Mouse (Mus musculus) hindbrain, embryonic 16.5 days (tissue): Measurements from ENCODE around the gene Dock11. TPM values are rescaled to one million over a fixed set of nuclear protein-coding genes. Genes with fewer than 3 reads are reported as not detected.
A peak's percentile ranks its signal among the peaks of the same experiment; 100 is the strongest.

ENCODE experiments used
- ATAC-seq: fragments of 200-750 bp; cut with Nextera tagmentation; 2 replicates; pipeline ENCODE4 v1.8.0; 2017; ENCODE audit warnings: moderate TSS enrichment, moderate library complexity
- H3K27ac ChIP-seq: fragments of 300-500 bp; sonication (generic); 2 replicates; pipeline ENCODE4 v1.5.1; 2014; ENCODE audit warnings: low read depth, mild to moderate bottlenecking, control low read depth, low read length, moderate library complexity
- H3K27me3 ChIP-seq: fragments of 300-500 bp; sonication (generic); replicated peaks from 2 replicates; pipeline ENCODE4 v1.6.1; 2014; ENCODE audit warnings: low read length; ENCODE audit not compliant: control insufficient read depth, insufficient read depth
- H3K36me3 ChIP-seq: fragments of 300-500 bp; sonication (generic); 2 replicates; pipeline ENCODE4 v1.6.1; 2014; ENCODE audit warnings: mild to moderate bottlenecking, low read length, moderate library complexity, mixed read lengths; ENCODE audit not compliant: control insufficient read depth, insufficient read depth
- H3K4me1 ChIP-seq: fragments of 300-500 bp; sonication (generic); 2 replicates; pipeline ENCODE4 v1.6.1; 2014; ENCODE audit warnings: low read depth, low read length; ENCODE audit not compliant: control insufficient read depth, insufficient read depth
- H3K4me2 ChIP-seq: fragments of 300-500 bp; sonication (generic); 2 replicates; pipeline ENCODE4 v1.6.1; 2014; ENCODE audit warnings: mild to moderate bottlenecking, low read length, control low read depth, moderate library complexity
- H3K4me3 ChIP-seq: fragments of 300-500 bp; sonication (generic); 2 replicates; pipeline ENCODE4 v1.5.1; 2014; ENCODE audit warnings: mild to moderate bottlenecking, low read length, control low read depth, moderate library complexity
- H3K9ac ChIP-seq: fragments of 300-500 bp; sonication (generic); 2 replicates; pipeline ENCODE4 v1.6.1; 2014; ENCODE audit warnings: low read depth, mild to moderate bottlenecking, control low read depth, low read length, moderate library complexity
- H3K9me3 ChIP-seq: fragments of 300-500 bp; sonication (generic); 2 replicates; pipeline ENCODE4 v1.6.1; 2014; ENCODE audit warnings: mild to moderate bottlenecking, low read length, moderate library complexity; ENCODE audit not compliant: control insufficient read depth
- WGBS: fragments of 180-500 bp; shearing (Covaris S2); extraction: QIAGEN DNeasy Blood & Tissue Kit; methylation state at CpG from one replicate; pipeline ENCODE4 v1.1.7; 2014; 5-methylcytosine and 5-hydroxymethylcytosine counted together
- polyA plus RNA-seq: library from polyadenylated mRNA; unstranded; fragments of >200 nt; fragmentation: Nextera tagmentation; extraction: Ambion mirVana; gene quantifications from 2 replicates; pipeline ENCODE4 v1.2.1, GENCODE M21; 2015

Gene Dock11
- polyA plus RNA-seq, 1 experiment from 2014 or later: 9.9 TPM

GRCm38 (mm10) chrX:35932952-35933351, 44.3 kb downstream of the Dock11 start:
- no peak overlapping the region for H3K4me2 ChIP-seq
- H3K9ac ChIP-seq: no peak overlapping the region
- H3K4me3 ChIP-seq: no peak overlapping the region
- H3K27ac ChIP-seq: no peak overlapping the region
- H3K27me3 ChIP-seq: no peaks in the 10 kb centered on the region
- no peaks in the 10 kb centered on the region for H3K36me3 ChIP-seq
- ATAC-seq: no peak
- H3K9me3 ChIP-seq: no peaks in the 10 kb centered on the region
- no peaks in the 10 kb centered on the region for H3K4me1 ChIP-seq

- no peaks in the 10 kb centered on the region for H3K9me3 ChIP-seq
- no peak overlapping the region for H3K9ac ChIP-seq
- H3K4me3 ChIP-seq: no peak overlapping the region
- H3K36me3 ChIP-seq: no peaks in the 10 kb centered on the region
- no peaks in the 10 kb centered on the region for H3K4me1 ChIP-seq
- WGBS: 80% methylated on average over 5 of the region's 5 CpGs
- no peaks in the 10 kb centered on the region for H3K27me3 ChIP-seq
- no peak overlapping the region for H3K4me2 ChIP-seq
- ATAC-seq: no peak
- H3K27ac ChIP-seq: no peak overlapping the region
Measured at GRCm38 (mm10) chrX:35938112-35938511, 49.5 kb downstream of the Dock11 start.

- ATAC-seq: no peak
Measured at GRCm38 (mm10) chrX:35946394-35946793, 57.8 kb downstream of the Dock11 start.

DNA sequence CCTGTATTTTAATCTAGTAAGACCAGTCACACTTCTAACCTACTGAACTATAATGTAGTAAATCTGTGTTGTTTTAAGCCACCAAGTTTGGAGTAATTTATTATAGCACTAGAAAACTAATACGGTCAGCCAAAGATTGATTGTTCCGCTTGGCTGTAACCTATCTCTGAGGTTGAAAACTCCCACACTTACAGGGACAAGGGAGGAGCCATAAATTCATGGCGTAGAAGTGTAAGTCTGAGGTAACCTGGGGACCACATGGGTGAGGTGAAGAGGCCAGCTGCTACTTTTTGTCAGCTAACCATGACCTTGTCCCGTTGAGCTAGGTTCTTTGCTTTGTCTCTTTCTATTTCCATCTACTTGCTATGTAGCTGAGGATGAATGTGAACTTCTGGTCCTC, 61.5 kb downstream of the Dock11 start:
- Histone ChIP-seq H3K27me3 (no peaks in the 10 kb centered on the region), H3K9me3 (no peaks in the 10 kb centered on the region), H3K4me3 (no peak overlapping the region), H3K27ac (no peak overlapping the region), H3K9ac (no peak overlapping the region), H3K4me1 (no peaks in the 10 kb centered on the region), H3K4me2 (no peak overlapping the region), H3K36me3 (no peaks in the 10 kb centered on the region)
- no peak for ATAC-seq
- 88% methylated on average over 4 of the region's 4 CpGs for WGBS

More at GRCm38 (mm10) chrX:35946394-35946793, 57.8 kb downstream of the Dock11 start:
- H3K4me2 ChIP-seq: no peak overlapping the region
- no peak overlapping the region for H3K4me3 ChIP-seq
- no peak overlapping the region for H3K9ac ChIP-seq
- H3K27ac ChIP-seq: no peak overlapping the region
- no peaks in the 10 kb centered on the region for H3K27me3 ChIP-seq
- no peaks in the 10 kb centered on the region for H3K36me3 ChIP-seq
- 61% methylated on average over 1 of the region's 1 CpGs for WGBS
- H3K9me3 ChIP-seq: no peaks in the 10 kb centered on the region
- H3K4me1 ChIP-seq: no peaks in the 10 kb centered on the region

GRCm38 (mm10) chrX:35951945-35952344, 63.3 kb downstream of the Dock11 start:
- H3K27me3 ChIP-seq: no peaks in the 10 kb centered on the region
- H3K36me3 ChIP-seq: no peaks in the 10 kb centered on the region
- peak; percentile 48; the same call in 1 of the 2 replicates for ATAC-seq
- 55% methylated on average over 3 of the region's 3 CpGs for WGBS
- no peak overlapping the region for H3K27ac ChIP-seq
- no peaks in the 10 kb centered on the region for H3K4me1 ChIP-seq
- no peak overlapping the region for H3K9ac ChIP-seq
- H3K9me3 ChIP-seq: no peaks in the 10 kb centered on the region
- no peak overlapping the region for H3K4me3 ChIP-seq
- H3K4me2 ChIP-seq: no peak overlapping the region

DNA sequence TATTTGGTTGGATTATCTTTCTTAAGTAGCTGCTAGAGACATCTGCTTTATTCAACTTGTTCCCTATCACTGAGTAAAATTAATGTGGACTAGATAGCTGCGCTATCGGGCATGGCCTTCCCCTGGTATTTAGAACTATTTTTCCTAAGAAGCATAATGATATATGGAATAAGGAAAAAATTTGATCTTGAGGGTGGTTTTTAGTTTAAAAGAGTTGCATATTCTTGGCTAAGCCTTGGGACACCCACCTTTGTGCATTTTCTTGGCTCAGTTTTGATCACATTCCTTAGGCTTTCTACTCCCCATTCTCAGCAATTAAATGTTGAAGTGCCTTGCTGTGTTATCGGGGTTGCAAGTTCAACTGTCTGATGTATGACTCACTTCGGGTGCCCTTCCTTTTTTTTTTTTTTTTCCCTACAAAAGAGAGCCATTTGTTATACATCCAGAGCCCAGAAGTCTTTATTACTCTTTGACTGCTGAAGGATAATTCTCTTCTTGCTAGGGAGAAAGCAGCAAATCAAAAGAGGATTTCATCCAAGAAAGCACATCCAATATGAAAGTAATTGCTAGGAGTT, 64.0 kb downstream of the Dock11 start:
- Histone ChIP-seq H3K27ac (no peak overlapping the region), H3K9me3 (no peaks in the 10 kb centered on the region), H3K4me3 (no peak overlapping the region), H3K9ac (no peak overlapping the region), H3K36me3 (no peaks in the 10 kb centered on the region), H3K27me3 (no peaks in the 10 kb centered on the region), H3K4me1 (no peaks in the 10 kb centered on the region), H3K4me2 (no peak overlapping the region)
- no peak for ATAC-seq
- 56% methylated on average over 4 of the region's 4 CpGs for WGBS

GRCm38 (mm10) chrX:35956236-35956635, 67.6 kb downstream of the Dock11 start:
- no peaks in the 10 kb centered on the region for H3K4me1 ChIP-seq
- no peak overlapping the region for H3K4me3 ChIP-seq
- H3K9ac ChIP-seq: no peak overlapping the region
- H3K27me3 ChIP-seq: no peaks in the 10 kb centered on the region
- no peaks in the 10 kb centered on the region for H3K36me3 ChIP-seq
- no peak overlapping the region for H3K4me2 ChIP-seq
- no peak overlapping the region for H3K27ac ChIP-seq
- ATAC-seq: no peak
- H3K9me3 ChIP-seq: no peaks in the 10 kb centered on the region

GRCm38 (mm10) chrX:35963087-35963486, 74.5 kb downstream of the Dock11 start:
- H3K27me3 ChIP-seq: no peaks in the 10 kb centered on the region
- H3K4me1 ChIP-seq: no peaks in the 10 kb centered on the region
- no peak overlapping the region for H3K4me3 ChIP-seq
- H3K27ac ChIP-seq: no peak overlapping the region
- no peak overlapping the region for H3K9ac ChIP-seq
- H3K4me2 ChIP-seq: no peak overlapping the region
- WGBS: 81% methylated on average over 6 of the region's 6 CpGs
- ATAC-seq: no peak
- no peaks in the 10 kb centered on the region for H3K9me3 ChIP-seq
- H3K36me3 ChIP-seq: no peaks in the 10 kb centered on the region

DNA sequence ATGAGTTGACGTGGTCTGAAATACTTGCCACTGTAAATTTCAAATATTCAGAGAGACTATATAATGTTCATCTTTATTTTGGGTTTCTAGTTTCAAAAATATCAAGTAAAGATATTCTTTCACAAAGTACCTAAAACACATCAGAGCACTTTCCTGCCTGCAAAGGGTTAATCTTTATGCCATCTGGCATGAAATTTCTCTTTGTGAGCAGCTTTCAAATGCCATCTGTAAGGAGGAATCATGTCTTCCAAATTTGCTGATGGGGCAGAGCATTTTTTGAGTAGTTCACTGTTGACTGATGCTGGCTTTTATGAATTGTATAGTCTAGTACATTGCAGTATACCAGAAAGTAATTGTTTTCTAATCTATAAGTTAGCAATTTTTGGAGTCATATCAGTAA, 80.6 kb downstream of the Dock11 start:
- WGBS: 90% methylated on average over 1 of the region's 1 CpGs
- no peak overlapping the region for H3K4me3 ChIP-seq
- H3K4me2 ChIP-seq: no peak overlapping the region
- no peaks in the 10 kb centered on the region for H3K4me1 ChIP-seq
- no peaks in the 10 kb centered on the region for H3K9me3 ChIP-seq
- no peaks in the 10 kb centered on the region for H3K36me3 ChIP-seq
- ATAC-seq: no peak
- H3K27ac ChIP-seq: no peak overlapping the region
- no peak overlapping the region for H3K9ac ChIP-seq
- H3K27me3 ChIP-seq: no peaks in the 10 kb centered on the region

- ATAC-seq: no peak
- WGBS: 68% methylated on average over 5 of the region's 5 CpGs
- no peak overlapping the region for H3K4me3 ChIP-seq
- H3K9me3 ChIP-seq: no peaks in the 10 kb centered on the region
- no peaks in the 10 kb centered on the region for H3K4me1 ChIP-seq
- H3K36me3 ChIP-seq: no peaks in the 10 kb centered on the region
- H3K4me2 ChIP-seq: no peak overlapping the region
- H3K27ac ChIP-seq: no peak overlapping the region
- H3K27me3 ChIP-seq: no peaks in the 10 kb centered on the region
- H3K9ac ChIP-seq: no peak overlapping the region
Measured at GRCm38 (mm10) chrX:35976657-35977056, 88.0 kb downstream of the Dock11 start.
